Mouse (Mus musculus) large intestine, adult 2 months (tissue): ENCODE measurements around the gene Gm21985. TPM values are rescaled to one million over a fixed set of nuclear protein-coding genes. Genes with fewer than 3 reads are reported as not detected.
"Not testable (repeated sequence)": the region's sequence is repeated elsewhere in the genome, so short reads cannot be mapped to it uniquely, and the experiment has no call there.

Source experiments
- DNase-seq: peaks from one replicate; pipeline ENCODE4 v3.0.0-alpha.2; 2012; ENCODE audit warnings: low read depth, low spot score
- WGBS: fragments of 180-500 bp; shearing (Covaris S2); methylation state at CpG from one replicate; pipeline ENCODE4 v1.1.7; 2018; 5-methylcytosine and 5-hydroxymethylcytosine counted together
- polyA plus RNA-seq: library from polyadenylated mRNA; depleted of rRNA; stranded (reverse); fragments of >200 nt; gene quantifications from 2 replicates; pipeline ENCODE4 v1.2.3, GENCODE M21; 2012; rRNA removed

Gene Gm21985
- polyA plus RNA-seq, 1 experiment, result 0.02 TPM

GRCm38 (mm10) chr2:112448510-112449059, 182.5 kb downstream of the Gm21985 start:
- DNase-seq, result no peak

- WGBS, result 26% methylated on average over 4 of the region's 4 CpGs
- DNase-seq, result no peak
Measured at GRCm38 (mm10) chr2:112449597-112450296, 183.6 kb downstream of the Gm21985 start.

- DNase-seq, result not testable (repeated sequence)
Measured at GRCm38 (mm10) chr2:112452513-112452912, 186.4 kb downstream of the Gm21985 start.

- DNase-seq, result no peak
- WGBS, result 28% methylated on average over 17 of the region's 17 CpGs
Measured at GRCm38 (mm10) chr2:112454125-112454861, 188.2 kb downstream of the Gm21985 start.

- DNase-seq, result peak; percentile 82
- under 1% methylated on average over 49 of the region's 49 CpGs for WGBS
Measured at GRCm38 (mm10) chr2:112454862-112455564, 188.9 kb downstream of the Gm21985 start, which contains the start of gene Emc7. Gene Emc7, plus strand, starts transcription at chr2:112454997.

Other genes with a start within 250 kb of the Gm21985 start
- not detected in 2 replicates for gene Olfr1311, start 241.9 kb upstream of the Gm21985 start, polyA plus RNA-seq
- gene Olfr1312, start 216.1 kb upstream of the Gm21985 start, polyA plus RNA-seq, result not detected in 2 replicates
- gene Olfr1313, start 188.5 kb upstream of the Gm21985 start, polyA plus RNA-seq, result not detected in 2 replicates
- not detected in 2 replicates for gene Olfr1314, start 169.5 kb upstream of the Gm21985 start, polyA plus RNA-seq
- not detected in 2 replicates for gene Olfr1315-ps1, start 150.9 kb upstream of the Gm21985 start, polyA plus RNA-seq
- gene Olfr1316, start 131.3 kb upstream of the Gm21985 start, polyA plus RNA-seq, result not detected in 2 replicates
- not detected in 2 replicates for gene Olfr1317, start 126.0 kb upstream of the Gm21985 start, polyA plus RNA-seq
- gene Olfr1318, start 112.1 kb upstream of the Gm21985 start, polyA plus RNA-seq, result not detected in 2 replicates
- gene Lpcat4, start 26.8 kb upstream of the Gm21985 start, polyA plus RNA-seq, result 55.7 and 150 TPM in 2 replicates
- gene Nutm1, start 7.0 kb upstream of the Gm21985 start, polyA plus RNA-seq, result not detected in 2 replicates
- gene Nop10, start 4.4 kb upstream of the Gm21985 start, polyA plus RNA-seq, result 96.1 and 105 TPM in 2 replicates
- 15.2 and 32.1 TPM in 2 replicates for gene Slc12a6, start 489 bp upstream of the Gm21985 start, polyA plus RNA-seq
- 84.9 and 87.0 TPM in 2 replicates for gene Emc4, start 101.7 kb downstream of the Gm21985 start, polyA plus RNA-seq
- gene Katnbl1, start 112.9 kb downstream of the Gm21985 start, polyA plus RNA-seq, result 1.8 and 2.2 TPM in 2 replicates
- gene Emc7, start 188.7 kb downstream of the Gm21985 start, polyA plus RNA-seq, result 6.4 and 6.6 TPM in 2 replicates
- gene Chrm5, start 214.5 kb downstream of the Gm21985 start, polyA plus RNA-seq, result not detected in 2 replicates
- gene Aven, start 226.7 kb downstream of the Gm21985 start, polyA plus RNA-seq, result 8.5 and 9.6 TPM in 2 replicates